Mouse (Mus musculus): ENCODE measurements around the gene Rgs3. TPM values are rescaled to one million over a fixed set of nuclear protein-coding genes. Genes with fewer than 3 reads are reported as not detected.
A peak's percentile ranks its signal among the peaks of the same experiment; 100 is the strongest.
"Not testable (repeated sequence)": the region's sequence is repeated elsewhere in the genome, so short reads cannot be mapped to it uniquely, and the experiment has no call there.

The Rgs3 gene
- polyA plus RNA-seq, 1 experiment from 2014 or later = 8.2 TPM

DNA sequence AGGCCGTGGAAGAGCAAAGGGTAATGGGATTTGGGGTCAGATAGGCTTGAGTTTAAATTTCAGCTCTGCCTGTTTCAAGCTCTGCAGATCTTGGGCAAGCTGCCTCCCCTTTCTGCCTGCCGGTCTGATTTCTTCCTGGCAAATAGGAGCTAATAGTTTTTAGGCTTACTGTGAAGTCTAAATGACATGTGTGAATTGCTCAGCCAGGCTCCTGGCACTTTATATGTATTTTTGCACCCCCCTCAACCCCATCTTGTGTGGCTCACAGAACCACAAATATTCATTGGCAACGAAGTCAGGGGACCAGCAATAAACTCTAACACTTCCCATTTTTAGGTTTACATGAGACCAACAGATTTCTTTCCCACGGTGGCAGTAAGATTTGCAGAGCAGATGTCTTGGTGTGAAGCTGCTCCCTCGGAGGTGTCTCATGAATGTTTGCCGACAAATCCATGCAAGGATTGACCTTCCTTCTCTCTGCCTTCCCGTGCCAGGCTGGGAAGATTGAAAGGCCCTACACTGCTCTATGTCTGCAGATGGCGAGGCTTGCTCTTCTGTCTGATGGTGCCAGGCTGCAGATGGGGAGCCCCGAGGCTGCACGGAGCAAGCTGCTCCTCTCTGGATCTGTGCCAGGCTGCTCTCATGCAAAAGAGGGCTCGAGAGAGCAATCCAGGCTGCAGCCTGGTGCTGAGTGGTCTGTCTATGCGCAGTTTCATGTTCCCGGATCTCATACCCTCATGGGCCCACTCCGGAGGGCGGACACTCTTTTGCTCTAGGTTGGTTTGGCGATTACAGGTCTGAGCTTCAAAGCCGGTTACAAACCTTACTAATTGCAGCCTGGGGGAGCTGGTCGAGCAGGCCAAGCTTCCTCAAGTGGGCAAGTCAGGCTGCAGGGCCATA lies 23.0 kb downstream of the Rgs3 start:
- in situ Hi-C loops (cut with MboI; ENCODE audit: low pct_unique_long_range_greater_than_20kb) = no loop called here
- H3K27me3 ChIP-seq = no peaks in the 10 kb centered on the region
- TF ChIP-seq CTCF (IDR thresholded peaks at IDR 0.05) = no peak
- ChIA-PET POLR2A (no interaction called here), CTCF (no interaction called here)
- DNase-seq (ENCODE audit: low read depth, low spot score) (no peak), ATAC-seq (no peak)

GRCm38 (mm10) chr4:62583265-62584092 lies 23.8 kb downstream of the Rgs3 start:
- no peaks in the 10 kb centered on the region for H3K27me3 ChIP-seq
- POLR2A ChIA-PET = no interaction called here
- in situ Hi-C loops (cut with MboI; ENCODE audit: low pct_unique_long_range_greater_than_20kb) = no loop called here
- CTCF ChIA-PET = no interaction called here
- no peak for ATAC-seq
- DNase-seq (ENCODE audit: low read depth, low spot score) = peak; percentile 38
- no peak for TF ChIP-seq CTCF (IDR thresholded peaks at IDR 0.05)

- TF ChIP-seq CTCF (IDR thresholded peaks at IDR 0.05) = no peak
- DNase-seq (ENCODE audit: low read depth, low spot score) (no peak), ATAC-seq (no peak)
- H3K27me3 ChIP-seq = no peaks in the 10 kb centered on the region
- in situ Hi-C loops (cut with MboI; ENCODE audit: low pct_unique_long_range_greater_than_20kb) = no loop called here
- ChIA-PET POLR2A (no interaction called here), CTCF (interaction anchor here (1.6 kb wide), 1 partner anchor 108 kb away, joined by 3 read pairs; no protein-coding TSS in a partner anchor)
Observed at GRCm38 (mm10) chr4:62587067-62587466, 27.4 kb downstream of the Rgs3 start.

GRCm38 (mm10) chr4:62590878-62591277 lies 31.2 kb downstream of the Rgs3 start:
- in situ Hi-C loops (cut with MboI; ENCODE audit: low pct_unique_long_range_greater_than_20kb) = no loop called here
- no peaks in the 10 kb centered on the region for H3K27me3 ChIP-seq
- ATAC-seq (no peak), DNase-seq (ENCODE audit: low read depth, low spot score) (no peak)
- ChIA-PET POLR2A (no interaction called here), CTCF (no interaction called here)
- TF ChIP-seq CTCF (IDR thresholded peaks at IDR 0.05) = no peak

GRCm38 (mm10) chr4:62591326-62591725 lies 31.7 kb downstream of the Rgs3 start:
- TF ChIP-seq CTCF (IDR thresholded peaks at IDR 0.05) = no peak
- in situ Hi-C loops (cut with MboI; ENCODE audit: low pct_unique_long_range_greater_than_20kb) = no loop called here
- no peaks in the 10 kb centered on the region for H3K27me3 ChIP-seq
- POLR2A ChIA-PET = no interaction called here
- CTCF ChIA-PET = no interaction called here
- DNase-seq (ENCODE audit: low read depth, low spot score) (no peak), ATAC-seq (no peak)

- in situ Hi-C loops (cut with MboI; ENCODE audit: low pct_unique_long_range_greater_than_20kb); H3K27me3 ChIP-seq; ATAC-seq; DNase-seq (ENCODE audit: low read depth, low spot score); POLR2A ChIA-PET; CTCF ChIA-PET: not testable (repeated sequence)
Observed at GRCm38 (mm10) chr4:62593546-62594240, 34.0 kb downstream of the Rgs3 start.

GRCm38 (mm10) chr4:62594442-62594841 lies 34.8 kb downstream of the Rgs3 start:
- no peak for ATAC-seq
- CTCF ChIA-PET = no interaction called here
- POLR2A ChIA-PET = no interaction called here
- H3K27me3 ChIP-seq = no peaks in the 10 kb centered on the region
- in situ Hi-C loops (cut with MboI; ENCODE audit: low pct_unique_long_range_greater_than_20kb) = no loop called here
- no peak for DNase-seq (ENCODE audit: low read depth, low spot score)
- no peak for TF ChIP-seq CTCF (IDR thresholded peaks at IDR 0.05)

DNA sequence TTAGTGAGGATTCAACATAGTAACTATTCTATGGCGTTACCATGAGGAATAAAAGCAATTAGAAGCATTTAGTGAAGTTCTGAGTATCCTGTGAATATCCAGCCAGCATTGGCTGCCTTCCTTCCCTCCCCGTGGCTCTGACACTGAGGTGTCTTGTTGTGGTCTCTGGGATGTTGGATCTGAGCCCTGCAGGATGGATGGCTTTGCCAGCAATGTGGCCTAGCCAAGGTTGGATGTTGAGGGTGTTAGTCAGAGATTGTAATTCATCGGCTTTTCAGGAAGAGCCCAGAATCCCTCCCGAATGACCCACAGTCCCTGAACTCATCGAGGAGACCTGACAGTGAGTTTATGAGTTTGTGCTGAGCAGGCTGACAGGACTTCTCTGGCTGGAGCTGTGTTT lies 36.4 kb downstream of the Rgs3 start:
- no peak for TF ChIP-seq CTCF (IDR thresholded peaks at IDR 0.05)
- no peak for ATAC-seq
- H3K27me3 ChIP-seq = no peaks in the 10 kb centered on the region
- DNase-seq (ENCODE audit: low read depth, low spot score) = peak; percentile 20
- CTCF ChIA-PET = no interaction called here
- POLR2A ChIA-PET = no interaction called here
- in situ Hi-C loops (cut with MboI; ENCODE audit: low pct_unique_long_range_greater_than_20kb) = no loop called here

- CTCF ChIA-PET = no interaction called here
- TF ChIP-seq CTCF (IDR thresholded peaks at IDR 0.05) = no peak
- DNase-seq (ENCODE audit: low read depth, low spot score) (no peak), ATAC-seq (no peak)
- in situ Hi-C loops (cut with MboI; ENCODE audit: low pct_unique_long_range_greater_than_20kb) = no loop called here
- no peaks in the 10 kb centered on the region for H3K27me3 ChIP-seq
- POLR2A ChIA-PET = no interaction called here
Observed at GRCm38 (mm10) chr4:62600549-62600948, 40.9 kb downstream of the Rgs3 start.

DNA sequence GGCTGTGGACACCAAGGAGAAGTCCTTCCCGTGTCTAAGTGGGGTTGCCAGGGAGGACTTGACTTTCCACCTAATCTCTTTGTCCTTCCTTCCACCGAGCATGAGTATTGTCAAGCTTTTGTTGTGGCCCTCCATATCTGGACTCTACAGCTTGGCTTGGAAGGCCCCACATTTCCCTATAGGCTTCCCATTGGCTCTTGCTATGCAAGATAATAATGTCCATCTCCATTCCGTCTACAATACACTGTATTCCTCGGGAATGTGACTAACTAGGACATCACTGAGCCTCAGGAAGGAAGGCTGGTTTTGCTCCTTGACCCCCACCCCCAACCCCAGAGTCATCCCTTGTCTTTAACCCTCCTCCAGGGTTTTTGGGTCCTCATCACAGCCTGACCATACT lies 44.0 kb downstream of the Rgs3 start:
- no peak for TF ChIP-seq CTCF (IDR thresholded peaks at IDR 0.05)
- H3K27me3 ChIP-seq = no peaks in the 10 kb centered on the region
- ATAC-seq = no peak
- ChIA-PET POLR2A (no interaction called here), CTCF (interaction anchor here (1.2 kb wide), 1 partner anchor 9 kb away, joined by 3 read pairs; no protein-coding TSS in a partner anchor)
- in situ Hi-C loops (cut with MboI; ENCODE audit: low pct_unique_long_range_greater_than_20kb) = no loop called here
- DNase-seq (ENCODE audit: low read depth, low spot score) = no peak

DNA sequence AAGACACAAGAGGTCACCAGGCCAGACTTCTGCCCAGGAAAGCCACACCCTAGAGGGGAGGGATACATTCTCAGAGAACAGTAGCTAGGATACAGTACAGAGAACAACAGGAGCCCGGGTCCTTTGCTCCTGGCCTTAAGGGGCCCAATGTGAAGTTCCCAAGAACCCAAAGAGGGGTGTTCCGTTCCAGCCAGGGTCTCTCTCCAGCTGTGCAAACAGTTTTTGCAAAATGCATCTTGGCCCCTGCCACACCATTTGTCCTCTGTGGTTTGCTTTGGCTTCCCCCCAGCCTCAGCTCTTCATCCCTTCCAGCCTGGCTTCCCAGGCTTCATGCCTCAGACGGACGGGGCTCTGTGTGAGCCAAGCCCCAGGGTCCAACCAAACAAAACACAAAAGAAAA lies 44.4 kb downstream of the Rgs3 start:
- no peak for ATAC-seq
- DNase-seq (ENCODE audit: low read depth, low spot score) = no peak
- CTCF ChIA-PET = no interaction called here
- H3K27me3 ChIP-seq = no peaks in the 10 kb centered on the region
- POLR2A ChIA-PET = no interaction called here
- TF ChIP-seq CTCF (IDR thresholded peaks at IDR 0.05) = no peak
- in situ Hi-C loops (cut with MboI; ENCODE audit: low pct_unique_long_range_greater_than_20kb) = no loop called here

Data from Patski (cell line).